Mouse (Mus musculus): ENCODE data around the gene 1600002K03Rik. TPM values are rescaled to one million over a fixed set of nuclear protein-coding genes. Genes with fewer than 3 reads are reported as not detected.

Gene 1600002K03Rik
- polyA plus RNA-seq, 1 experiment: 10.9 TPM

Other genes starting within 250 kb of the 1600002K03Rik start
- gene Arid3a, start 245.9 kb upstream of the 1600002K03Rik start, polyA plus RNA-seq (2012; ENCODE audit: insufficient read depth, insufficient read length, missing spikeins): 1.3 and 2.9 TPM in 2 replicates
- gene Wdr18, start 212.8 kb upstream of the 1600002K03Rik start, polyA plus RNA-seq (2012; ENCODE audit: insufficient read depth, insufficient read length, missing spikeins): 25.6 and 44.7 TPM in 2 replicates
- not detected in 2 replicates for gene Grin3b, start 202.2 kb upstream of the 1600002K03Rik start, polyA plus RNA-seq (2012; ENCODE audit: insufficient read depth, insufficient read length, missing spikeins)
- 69.8 and 75.4 TPM in 2 replicates for gene Tmem259, start 188.6 kb upstream of the 1600002K03Rik start, polyA plus RNA-seq (2012; ENCODE audit: insufficient read depth, insufficient read length, missing spikeins)
- gene Cnn2, start 184.4 kb upstream of the 1600002K03Rik start, polyA plus RNA-seq (2012; ENCODE audit: insufficient read depth, insufficient read length, missing spikeins): 6.4 and 10.3 TPM in 2 replicates
- 5.1 and 5.4 TPM in 2 replicates for gene Abca7, start 176.4 kb upstream of the 1600002K03Rik start, polyA plus RNA-seq (2012; ENCODE audit: insufficient read depth, insufficient read length, missing spikeins)
- 1.8 and 2.6 TPM in 2 replicates for gene Arhgap45, start 156.3 kb upstream of the 1600002K03Rik start, polyA plus RNA-seq (2012; ENCODE audit: insufficient read depth, insufficient read length, missing spikeins)
- 78.3 and 85.8 TPM in 2 replicates for gene Polr2e, start 133.1 kb upstream of the 1600002K03Rik start, polyA plus RNA-seq (2012; ENCODE audit: insufficient read depth, insufficient read length, missing spikeins)
- 2,282 and 3,621 TPM in 2 replicates for gene Gpx4, start 125.8 kb upstream of the 1600002K03Rik start, polyA plus RNA-seq (2012; ENCODE audit: insufficient read depth, insufficient read length, missing spikeins)
- gene Sbno2, start 67.4 kb upstream of the 1600002K03Rik start, polyA plus RNA-seq (2012; ENCODE audit: insufficient read depth, insufficient read length, missing spikeins): 14.3 and 16.2 TPM in 2 replicates
- 113 and 121 TPM in 2 replicates for gene Stk11, start 57.1 kb upstream of the 1600002K03Rik start, polyA plus RNA-seq (2012; ENCODE audit: insufficient read depth, insufficient read length, missing spikeins)
- 1,146 and 1,395 TPM in 2 replicates for gene Atp5d, start 34.3 kb upstream of the 1600002K03Rik start, polyA plus RNA-seq (2012; ENCODE audit: insufficient read depth, insufficient read length, missing spikeins)
- 1.1 and 1.5 TPM in 2 replicates for gene Cbarp, start 32.1 kb upstream of the 1600002K03Rik start, polyA plus RNA-seq (2012; ENCODE audit: insufficient read depth, insufficient read length, missing spikeins)
- 25.5 and 31.6 TPM in 2 replicates for gene Midn, start 24.7 kb upstream of the 1600002K03Rik start, polyA plus RNA-seq (2012; ENCODE audit: insufficient read depth, insufficient read length, missing spikeins)
- gene Cirbp, start 7.0 kb upstream of the 1600002K03Rik start, polyA plus RNA-seq (2012; ENCODE audit: insufficient read depth, insufficient read length, missing spikeins): 15.1 and 27.5 TPM in 2 replicates
- gene Efna2, start 6.5 kb downstream of the 1600002K03Rik start, polyA plus RNA-seq (2012; ENCODE audit: insufficient read depth, insufficient read length, missing spikeins): 1.0 and 1.1 TPM in 2 replicates
- 9.7 and 11.1 TPM in 2 replicates for gene Mum1, start 53.5 kb downstream of the 1600002K03Rik start, polyA plus RNA-seq (2012; ENCODE audit: insufficient read depth, insufficient read length, missing spikeins)
- 732 and 1,152 TPM in 2 replicates for gene Ndufs7, start 76.2 kb downstream of the 1600002K03Rik start, polyA plus RNA-seq (2012; ENCODE audit: insufficient read depth, insufficient read length, missing spikeins)
- 10.5 and 17.8 TPM in 2 replicates for gene Gamt, start 88.1 kb downstream of the 1600002K03Rik start, polyA plus RNA-seq (2012; ENCODE audit: insufficient read depth, insufficient read length, missing spikeins)
- gene Dazap1, start 88.5 kb downstream of the 1600002K03Rik start, polyA plus RNA-seq (2012; ENCODE audit: insufficient read depth, insufficient read length, missing spikeins): 51.6 and 76.7 TPM in 2 replicates
- gene Rps15, start 119.5 kb downstream of the 1600002K03Rik start, polyA plus RNA-seq (2012; ENCODE audit: insufficient read depth, insufficient read length, missing spikeins): 1,089 and 1,107 TPM in 2 replicates
- 0.38 TPM in 1 of 2 replicates, not detected in the other for gene Apc2, start 123.0 kb downstream of the 1600002K03Rik start, polyA plus RNA-seq (2012; ENCODE audit: insufficient read depth, insufficient read length, missing spikeins)
- gene 2310011J03Rik, start 147.6 kb downstream of the 1600002K03Rik start, polyA plus RNA-seq (2012; ENCODE audit: insufficient read depth, insufficient read length, missing spikeins): 24.3 and 25.7 TPM in 2 replicates
- 4.3 and 7.8 TPM in 2 replicates for gene Pcsk4, start 156.6 kb downstream of the 1600002K03Rik start, polyA plus RNA-seq (2012; ENCODE audit: insufficient read depth, insufficient read length, missing spikeins)
- gene Reep6, start 157.0 kb downstream of the 1600002K03Rik start, polyA plus RNA-seq (2012; ENCODE audit: insufficient read depth, insufficient read length, missing spikeins): 15.7 and 17.7 TPM in 2 replicates
- 2.9 and 4.2 TPM in 2 replicates for gene Adamtsl5, start 175.5 kb downstream of the 1600002K03Rik start, polyA plus RNA-seq (2012; ENCODE audit: insufficient read depth, insufficient read length, missing spikeins)
- not detected in 2 replicates for gene Plk5, start 183.5 kb downstream of the 1600002K03Rik start, polyA plus RNA-seq (2012; ENCODE audit: insufficient read depth, insufficient read length, missing spikeins)
- gene Mex3d, start 214.7 kb downstream of the 1600002K03Rik start, polyA plus RNA-seq (2012; ENCODE audit: insufficient read depth, insufficient read length, missing spikeins): 3.3 and 3.7 TPM in 2 replicates
- 79.3 and 90.4 TPM in 2 replicates for gene Mbd3, start 226.6 kb downstream of the 1600002K03Rik start, polyA plus RNA-seq (2012; ENCODE audit: insufficient read depth, insufficient read length, missing spikeins)
- 2,528 and 2,993 TPM in 2 replicates for gene Uqcr11, start 233.9 kb downstream of the 1600002K03Rik start, polyA plus RNA-seq (2012; ENCODE audit: insufficient read depth, insufficient read length, missing spikeins)

Measured in brown adipose tissue, adult 24 weeks (tissue).